Mouse (Mus musculus) gastrocnemius, postnatal 14 days (tissue): ENCODE measurements around the gene Bean1. TPM values are rescaled to one million over a fixed set of nuclear protein-coding genes. Genes with fewer than 3 reads are reported as not detected.

Source experiments
- DNase-seq: peaks from one replicate; pipeline ENCODE4 v3.0.0; 2021; ENCODE audit warnings: mixed read lengths
- intact Hi-C: fragments of 180-260 bp; cut with DNase I; formaldehyde crosslinking; loops from one replicate; pipeline ENCODE4 v1.15.1; 2025; ENCODE audit warnings: low total_unique reads
- long read RNA-seq, 2 experiments: library from polyadenylated mRNA; stranded (forward); transcript quantifications; one replicate each; pipeline ENCODE4 v2.0.0; 2021
- total RNA-seq, 2 experiments: library from RNA; stranded (reverse); gene quantifications; 2 replicates each; pipeline ENCODE4 v1.2.3; 2021

The Bean1 gene
- total RNA-seq, result under 1 TPM; 0.53 to 0.90 TPM
- long read RNA-seq, experiment 1, partial matches to known transcripts, result 0 of 3 reads
- long read RNA-seq, experiment 1, other reads (novel, unspliced or antisense), result 2 of 3 reads
- long read RNA-seq, experiment 2, result 0 reads

GRCm38 (mm10) chr8:104170118-104171049, at the start of gene Bean1:
Gene Bean1 (plus strand): TSS chr8:104170442.
- DNase-seq, result peak; percentile 56
- intact Hi-C loops, result no loop called here

DNA sequence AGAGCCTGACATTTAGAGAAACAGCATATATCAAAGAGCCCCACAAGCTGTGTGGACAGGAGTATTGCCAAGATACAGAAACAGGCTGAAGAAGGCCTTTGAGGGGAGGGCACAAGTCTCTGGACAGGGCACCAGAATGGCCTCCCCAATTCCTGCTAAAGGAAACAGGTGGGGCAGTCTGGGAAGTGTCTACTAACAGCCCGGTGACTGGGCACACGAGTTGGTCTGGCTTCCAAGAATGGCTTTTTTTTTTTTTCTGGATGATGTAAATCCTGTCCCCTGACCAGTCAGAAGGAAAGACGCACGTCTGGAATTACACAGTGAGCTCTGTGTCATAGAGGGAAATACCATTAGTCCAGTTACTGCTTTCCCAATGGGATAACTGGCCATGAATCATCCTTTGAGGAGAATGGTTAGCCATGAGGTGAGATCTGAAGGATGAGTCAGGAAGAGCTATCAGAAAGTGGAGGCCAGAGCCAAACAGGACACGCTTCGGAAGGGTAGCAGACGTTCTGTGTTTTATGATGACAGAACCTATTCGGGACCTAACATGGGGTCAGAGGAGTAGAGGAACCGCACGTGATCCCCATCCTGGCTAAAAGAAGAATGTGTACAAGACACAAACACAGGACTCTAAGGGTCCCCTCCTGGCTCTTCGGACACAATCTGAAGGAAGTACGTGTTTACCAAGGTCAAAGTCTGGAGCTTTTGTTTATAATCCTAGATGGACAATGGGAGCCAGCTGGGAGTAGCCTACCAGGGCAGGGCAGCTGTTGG, 48.4 kb upstream of the Bean1 start:
- DNase-seq, result no peak
- intact Hi-C loops, result no loop called here

GRCm38 (mm10) chr8:104123080-104123657, 47.1 kb upstream of the Bean1 start:
- intact Hi-C loops, result no loop called here
- DNase-seq, result no peak

- intact Hi-C loops, result no loop called here
- no peak for DNase-seq
Measured at GRCm38 (mm10) chr8:104124534-104124933, 45.7 kb upstream of the Bean1 start.

- intact Hi-C loops, result no loop called here
- DNase-seq, result peak; percentile 34
Measured at GRCm38 (mm10) chr8:104127160-104127883, 42.9 kb upstream of the Bean1 start.

GRCm38 (mm10) chr8:104130916-104131315, 39.3 kb upstream of the Bean1 start:
- no peak for DNase-seq
- intact Hi-C loops, result no loop called here

- no peak for DNase-seq
- intact Hi-C loops, result no loop called here
Measured at GRCm38 (mm10) chr8:104131414-104131975, 38.7 kb upstream of the Bean1 start.

- no peak for DNase-seq
- intact Hi-C loops, result no loop called here
Measured at GRCm38 (mm10) chr8:104134521-104134920, 35.7 kb upstream of the Bean1 start.

DNA sequence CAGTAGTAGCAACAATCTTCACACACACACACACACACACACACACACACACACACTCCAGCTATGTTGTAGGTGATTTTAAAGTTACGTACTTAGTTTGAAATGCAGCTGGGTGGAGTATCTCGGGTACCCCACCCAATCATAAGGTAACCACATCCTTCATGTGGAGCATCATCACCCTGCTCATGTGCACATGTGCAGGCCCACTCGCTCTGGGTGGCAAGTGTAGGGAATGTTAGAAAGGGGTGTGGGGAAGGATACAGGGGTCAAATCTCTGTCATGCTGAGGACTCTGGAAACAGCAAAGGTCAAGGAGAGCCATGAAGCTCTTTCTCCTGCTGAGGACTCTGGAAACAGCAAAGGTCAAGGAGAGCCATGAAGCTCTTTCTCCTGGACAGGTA, 34.0 kb upstream of the Bean1 start:
- intact Hi-C loops, result no loop called here
- no peak for DNase-seq

DNA sequence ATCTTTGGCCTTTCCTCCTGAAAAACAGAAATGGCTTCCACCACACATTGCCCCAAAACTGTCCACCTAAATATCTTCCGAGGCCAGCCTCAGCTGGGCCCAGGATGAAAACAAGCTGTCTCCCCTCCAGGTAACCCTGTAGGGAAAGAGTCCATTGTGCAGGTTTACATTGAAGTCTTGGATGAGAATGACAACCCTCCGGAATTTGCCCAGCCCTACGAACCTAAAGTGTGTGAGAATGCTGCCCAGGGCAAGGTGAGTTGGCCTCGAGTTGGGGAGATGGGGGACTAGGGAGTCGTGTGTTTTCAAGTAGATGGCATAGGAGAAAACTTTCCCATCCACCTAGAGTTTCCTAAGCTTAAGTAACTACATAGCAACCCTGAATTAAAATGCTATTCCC, 32.6 kb upstream of the Bean1 start:
- intact Hi-C loops, result no loop called here
- no peak for DNase-seq

DNA sequence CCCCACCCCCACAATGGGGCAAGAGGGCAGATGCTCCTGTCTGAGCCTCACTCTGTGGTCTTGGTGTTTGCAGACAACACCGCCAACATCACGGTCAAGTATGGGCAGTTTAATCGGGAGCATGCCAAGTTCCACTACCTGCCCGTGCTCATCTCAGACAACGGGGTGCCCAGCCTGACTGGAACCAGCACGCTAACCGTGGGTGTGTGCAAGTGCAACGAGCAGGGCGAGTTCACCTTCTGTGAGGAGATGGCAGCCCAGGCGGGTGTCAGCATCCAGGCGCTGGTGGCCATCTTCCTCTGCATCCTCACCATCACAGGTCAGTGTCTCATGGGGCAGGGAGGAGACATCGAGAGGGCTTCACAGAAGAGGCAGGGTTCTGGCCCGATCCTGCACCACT, 29.6 kb upstream of the Bean1 start:
- DNase-seq, result no peak
- intact Hi-C loops, result loop anchor here (5.0 kb wide), 1 partner anchor 38 kb away; the partner anchor contains the start of gene Cdh5

DNA sequence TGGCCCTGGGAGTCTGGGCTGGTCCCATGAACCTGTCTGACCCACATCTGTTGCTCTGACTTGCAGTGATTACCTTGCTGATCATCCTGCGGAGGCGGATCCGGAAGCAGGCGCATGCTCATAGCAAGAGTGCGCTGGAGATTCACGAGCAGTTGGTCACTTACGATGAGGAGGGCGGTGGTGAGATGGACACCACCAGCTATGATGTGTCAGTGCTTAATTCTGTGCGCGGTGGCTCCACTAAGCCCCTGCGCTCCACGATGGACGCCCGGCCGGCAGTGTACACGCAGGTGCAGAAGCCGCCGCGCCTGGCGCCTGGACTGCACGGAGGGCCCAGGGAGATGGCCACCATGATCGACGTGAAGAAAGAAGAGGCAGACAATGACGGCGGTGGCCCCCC, 27.8 kb upstream of the Bean1 start:
- DNase-seq, result no peak
- intact Hi-C loops, result loop anchor here (5.0 kb wide), 1 partner anchor 40 kb away; the partner anchor contains the start of gene Cdh5

- no peak for DNase-seq
- intact Hi-C loops, result loop anchor here (5.0 kb wide), 1 partner anchor 41 kb away; the partner anchor contains the start of gene Cdh5
Measured at GRCm38 (mm10) chr8:104143379-104143778, 26.9 kb upstream of the Bean1 start.

DNA sequence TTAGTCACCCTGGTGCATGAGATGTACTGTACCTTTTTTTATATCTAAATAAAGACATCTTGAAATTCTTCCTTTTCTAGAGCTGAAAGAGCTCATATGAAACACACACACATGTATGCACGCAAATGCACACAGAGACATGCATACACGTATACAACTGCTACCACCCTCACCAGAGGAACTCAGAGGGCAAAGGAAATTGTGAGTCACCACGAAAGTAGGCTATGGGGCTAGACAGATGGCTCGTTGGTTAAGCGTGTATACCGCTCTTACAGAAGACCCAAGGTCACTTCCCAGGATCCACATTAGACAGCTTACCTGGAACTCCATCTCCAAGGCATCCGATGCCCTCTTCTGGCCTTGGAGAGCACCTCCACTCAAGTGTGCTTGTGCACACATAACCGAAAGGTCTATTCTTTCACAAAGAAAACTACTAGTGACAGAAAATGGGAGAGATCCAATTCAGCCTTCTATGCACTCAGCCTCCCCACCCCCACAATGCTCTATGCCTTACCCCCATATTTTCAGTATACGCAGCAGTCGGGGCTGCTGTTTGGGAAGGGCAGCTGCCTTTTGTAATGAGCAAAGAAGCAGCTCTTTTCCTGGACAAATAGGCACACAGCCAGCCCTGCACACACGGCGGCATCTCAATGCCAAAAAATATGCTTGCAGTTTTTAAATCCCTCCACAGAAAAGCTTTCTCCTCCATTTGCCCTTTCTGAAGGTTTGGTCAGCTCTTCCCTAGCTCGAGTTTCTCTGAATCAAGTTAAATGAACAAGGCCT, 25.6 kb upstream of the Bean1 start:
- no peak for DNase-seq
- intact Hi-C loops, result loop anchor here (5.0 kb wide), 3 partner anchors 42 to 198 kb away; partner anchors contain the start of gene Cdh5

GRCm38 (mm10) chr8:104145981-104146689, 24.1 kb upstream of the Bean1 start:
- intact Hi-C loops, result loop anchor here (5.0 kb wide), 2 partner anchors 71 to 196 kb away; no protein-coding TSS in a partner anchor
- peak; percentile 81 for DNase-seq

DNA sequence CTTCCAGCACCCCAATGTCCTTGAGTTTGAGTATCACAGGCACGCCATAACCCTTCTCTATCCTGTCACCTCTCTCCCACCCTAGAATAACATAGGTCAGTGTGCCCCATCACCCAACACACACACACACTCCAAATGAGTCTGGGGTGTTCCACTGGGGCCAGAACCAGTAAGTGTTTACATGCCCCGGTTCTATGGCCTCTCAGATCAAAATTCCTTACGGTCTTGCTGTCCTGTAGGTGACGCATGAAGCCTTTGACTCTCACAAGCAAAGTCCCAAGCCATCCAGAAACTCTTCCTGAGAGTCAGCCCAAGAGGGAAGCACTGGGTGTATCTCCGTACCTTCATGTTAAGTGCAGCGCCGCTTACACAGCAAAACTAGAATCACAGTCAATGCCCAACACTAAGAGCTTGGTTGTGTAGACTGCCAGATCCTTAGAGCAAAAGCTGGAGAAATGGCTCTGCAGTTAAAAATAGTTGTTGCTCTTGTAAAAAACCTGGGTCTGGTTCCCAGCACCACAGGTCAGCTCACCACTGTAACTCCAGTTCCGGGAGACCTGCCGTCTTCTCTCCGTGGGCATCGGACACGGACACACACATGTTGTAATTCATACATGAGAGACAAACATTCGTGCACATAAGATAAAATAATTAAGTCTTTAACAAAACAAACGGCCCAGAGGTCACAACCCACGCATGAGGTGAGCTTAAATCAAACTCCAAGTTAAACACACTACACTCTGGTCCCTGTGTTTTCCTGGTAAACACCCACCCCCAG, 23.3 kb upstream of the Bean1 start:
- intact Hi-C loops, result loop anchor here (5.0 kb wide), 2 partner anchors 70 to 195 kb away; no protein-coding TSS in a partner anchor
- DNase-seq, result no peak
